Mouse (Mus musculus) thymus, postnatal 0 days (tissue): ENCODE measurements around the gene Spdye4c. TPM values are rescaled to one million over a fixed set of nuclear protein-coding genes. Genes with fewer than 3 reads are reported as not detected.

Experiments used
- DNase-seq: peaks from one replicate; pipeline ENCODE4 v3.0.0-alpha.2; 2015; ENCODE audit warnings: low spot score
- polyA plus RNA-seq: library from polyadenylated mRNA; unstranded; fragments of >200 nt; fragmentation: Nextera tagmentation; extraction: Ambion mirVana; gene quantifications from 2 replicates; pipeline ENCODE4 v1.2.1, GENCODE M21; 2015

Gene Spdye4c
- polyA plus RNA-seq, 1 experiment from 2014 or later = not detected

GRCm38 (mm10) chr2:128601534-128601933, 10.5 kb downstream of the Spdye4c start:
- DNase-seq = no peak

GRCm38 (mm10) chr2:128609286-128609685, 18.3 kb downstream of the Spdye4c start:
- no peak for DNase-seq

GRCm38 (mm10) chr2:128611178-128611577, 20.2 kb downstream of the Spdye4c start:
- DNase-seq = no peak

- no peak for DNase-seq
Observed at GRCm38 (mm10) chr2:128612275-128612674, 21.3 kb downstream of the Spdye4c start.

GRCm38 (mm10) chr2:128613365-128613764, 22.4 kb downstream of the Spdye4c start:
- no peak for DNase-seq

GRCm38 (mm10) chr2:128615366-128615765, 24.4 kb downstream of the Spdye4c start:
- DNase-seq = no peak

- no peak for DNase-seq
Observed at GRCm38 (mm10) chr2:128620578-128620977, 29.6 kb downstream of the Spdye4c start.

Other genes with a start within 250 kb of the Spdye4c start
- 35.4 and 35.9 TPM in 2 replicates for gene Anapc1, start 96.2 kb downstream of the Spdye4c start, polyA plus RNA-seq
- 1.5 and 1.9 TPM in 2 replicates for gene Mertk, start 107.7 kb downstream of the Spdye4c start, polyA plus RNA-seq
- 24.3 and 30.6 TPM in 2 replicates for gene Tmem87b, start 226.9 kb downstream of the Spdye4c start, polyA plus RNA-seq